Mouse (Mus musculus) kidney, postnatal 0 days (tissue): ENCODE data around the gene Krt28. TPM values are rescaled to one million over a fixed set of nuclear protein-coding genes. Genes with fewer than 3 reads are reported as not detected.
A peak's percentile ranks its signal among the peaks of the same experiment; 100 is the strongest.

ENCODE experiments used
- ATAC-seq: fragments of 200-750 bp; cut with Nextera tagmentation; replicated peaks from 2 replicates; pipeline ENCODE4 v1.8.0; 2017; ENCODE audit warnings: low read depth, moderate number of reproducible peaks, moderate TSS enrichment, moderate library complexity; ENCODE audit not compliant: low FRiP score
- DNase-seq: peaks from one replicate; pipeline ENCODE4 v3.0.0-alpha.2; 2016; ENCODE audit warnings: low spot score
- H3K27ac ChIP-seq: fragments of 300-500 bp; sonication (generic); 2 replicates; pipeline ENCODE4 v1.5.1; 2014; ENCODE audit warnings: mild to moderate bottlenecking
- H3K27me3 ChIP-seq: fragments of 300-500 bp; sonication (generic); 2 replicates; pipeline ENCODE4 v1.6.1; 2014; ENCODE audit warnings: low read length, mixed read lengths; ENCODE audit not compliant: insufficient read depth
- H3K36me3 ChIP-seq: fragments of 300-500 bp; sonication (generic); 2 replicates; pipeline ENCODE4 v1.6.1; 2014; ENCODE audit warnings: low read length, mixed read lengths; ENCODE audit not compliant: insufficient read depth
- H3K4me1 ChIP-seq: fragments of 300-500 bp; sonication (generic); replicated peaks from 2 replicates; pipeline ENCODE4 v1.6.1; 2014; ENCODE audit warnings: antibody characterized with exemption, low read length, mixed read lengths; ENCODE audit not compliant: insufficient read depth
- H3K4me2 ChIP-seq: fragments of 300-500 bp; sonication (generic); 2 replicates; pipeline ENCODE4 v1.6.1; 2014; ENCODE audit warnings: mild to moderate bottlenecking, low read length, moderate library complexity, mixed read lengths
- H3K4me3 ChIP-seq: fragments of 300-500 bp; sonication (generic); replicated peaks from 2 replicates; pipeline ENCODE4 v1.5.1; 2014; ENCODE audit warnings: low read depth, low read length
- H3K9ac ChIP-seq: fragments of 300-500 bp; sonication (generic); 2 replicates; pipeline ENCODE4 v1.6.1; 2014; ENCODE audit warnings: low read depth, low read length
- H3K9me3 ChIP-seq: fragments of 300-500 bp; sonication (generic); replicated peaks from 2 replicates; pipeline ENCODE4 v1.6.1; 2016; ENCODE audit warnings: low read length, inconsistent platforms, mixed read lengths
- CTCF ChIP-seq: IDR thresholded peaks from 2 replicates; pipeline ENCODE4 v1.5.1; 2016; ENCODE audit warnings: antibody characterized with exemption, low read depth, mild to moderate bottlenecking, moderate library complexity
- WGBS: fragments of 180-500 bp; shearing (Covaris S2); extraction: QIAGEN DNeasy Blood & Tissue Kit; methylation state at CpG from one replicate; pipeline ENCODE4 v1.1.7; 2014; 5-methylcytosine and 5-hydroxymethylcytosine counted together
- polyA plus RNA-seq: library from polyadenylated mRNA; unstranded; fragments of >200 nt; fragmentation: Nextera tagmentation; extraction: Ambion mirVana; gene quantifications from 2 replicates; pipeline ENCODE4 v1.2.1, GENCODE M21; 2015

Krt28 gene
- polyA plus RNA-seq, 1 experiment from 2014 or later, result not detected

GRCm38 (mm10) chr11:99316543-99316942, 58.2 kb downstream of the Krt28 start:
- DNase-seq, result peak; percentile 63
- no peak for ATAC-seq
- Histone ChIP-seq H3K4me3 (no peak overlapping the region), H3K9ac (no peak overlapping the region), H3K36me3 (no peaks in the 10 kb centered on the region), H3K9me3 (no peaks in the 10 kb centered on the region), H3K27me3 (no peaks in the 10 kb centered on the region), H3K4me1 (no peaks in the 10 kb centered on the region), H3K4me2 (no peak overlapping the region), H3K27ac (no peak overlapping the region)
- no peak for TF ChIP-seq CTCF
- 41% methylated on average over 8 of the region's 8 CpGs for WGBS

Other genes starting within 250 kb of the Krt28 start
- 0.08 and 0.19 TPM in 2 replicates for gene Ccr7, start 219.8 kb downstream of the Krt28 start, polyA plus RNA-seq
- 154 and 196 TPM in 2 replicates for gene Smarce1, start 143.9 kb downstream of the Krt28 start, polyA plus RNA-seq
- gene Krt222, start 130.8 kb downstream of the Krt28 start, polyA plus RNA-seq, result 0.29 and 0.33 TPM in 2 replicates
- gene Krt24, start 89.6 kb downstream of the Krt28 start, polyA plus RNA-seq, result not detected in 2 replicates
- 0.08 and 0.09 TPM in 2 replicates for gene Krt25, start 52.0 kb downstream of the Krt28 start, polyA plus RNA-seq
- gene Krt26, start 36.9 kb downstream of the Krt28 start, polyA plus RNA-seq, result not detected in 2 replicates
- gene Krt27, start 23.8 kb downstream of the Krt28 start, polyA plus RNA-seq, result not detected in 2 replicates
- gene Krt10, start 14.5 kb upstream of the Krt28 start, polyA plus RNA-seq, result 35.5 and 42.6 TPM in 2 replicates
- not detected in 2 replicates for gene Krt12, start 47.4 kb upstream of the Krt28 start, polyA plus RNA-seq
- 3.6 and 5.0 TPM in 2 replicates for gene Krt20, start 63.2 kb upstream of the Krt28 start, polyA plus RNA-seq
- 30.6 and 31.8 TPM in 2 replicates for gene Krt23, start 118.2 kb upstream of the Krt28 start, polyA plus RNA-seq
- gene Krt39, start 146.4 kb upstream of the Krt28 start, polyA plus RNA-seq, result 0.45 and 0.46 TPM in 2 replicates
- not detected in 2 replicates for gene Krt40, start 168.3 kb upstream of the Krt28 start, polyA plus RNA-seq
- gene Krtap3-3, start 176.0 kb upstream of the Krt28 start, polyA plus RNA-seq, result not detected in 2 replicates
- gene Krtap3-2, start 181.9 kb upstream of the Krt28 start, polyA plus RNA-seq, result not detected in 2 replicates
- not detected in 2 replicates for gene Gm11939, start 184.6 kb upstream of the Krt28 start, polyA plus RNA-seq
- gene Krtap3-1, start 191.7 kb upstream of the Krt28 start, polyA plus RNA-seq, result not detected in 2 replicates
- gene Krtap1-5, start 206.1 kb upstream of the Krt28 start, polyA plus RNA-seq, result not detected in 2 replicates
- not detected in 2 replicates for gene Krtap1-4, start 208.8 kb upstream of the Krt28 start, polyA plus RNA-seq
- gene Krtap1-3, start 216.4 kb upstream of the Krt28 start, polyA plus RNA-seq, result not detected in 2 replicates
- not detected in 2 replicates for gene Krtap9-3, start 223.2 kb upstream of the Krt28 start, polyA plus RNA-seq
- gene Gm11938, start 228.4 kb upstream of the Krt28 start, polyA plus RNA-seq, result not detected in 2 replicates
- gene Gm11937, start 235.3 kb upstream of the Krt28 start, polyA plus RNA-seq, result not detected in 2 replicates
- gene Krtap2-4, start 239.9 kb upstream of the Krt28 start, polyA plus RNA-seq, result not detected in 2 replicates
- gene Gm11562, start 245.5 kb upstream of the Krt28 start, polyA plus RNA-seq, result not detected in 2 replicates